Mouse (Mus musculus) ES-E14 (cell line): ENCODE results near the gene Tom1l2. TPM values are rescaled to one million over a fixed set of nuclear protein-coding genes. Genes with fewer than 3 reads are reported as not detected.

Experiments
- DNase-seq: peaks from one replicate; pipeline ENCODE4 v3.0.0-alpha.2; 2013; ENCODE audit warnings: low read depth, low spot score
- H3K27ac ChIP-seq: 2 replicates; pipeline ENCODE4 v1.5.1; 2012; ENCODE audit warnings: low read depth, mild to moderate bottlenecking, low read length, moderate library complexity, mixed read lengths; ENCODE audit not compliant: poor library complexity, insufficient read depth, severe bottlenecking
- H3K36me3 ChIP-seq: 2 replicates; pipeline ENCODE4 v1.6.1; 2012; ENCODE audit warnings: mild to moderate bottlenecking, low read length, moderate library complexity, mixed read lengths; ENCODE audit not compliant: control insufficient read depth, poor library complexity, insufficient read depth, severe bottlenecking
- H3K4me1 ChIP-seq, 2 experiments: fragments of 150-350 bp in 1 of 2; sonication (generic) in 1 of 2; 2 replicates each; pipeline ENCODE4 v1.6.1; 2012; ENCODE audit warnings: low read length in 2 of 2, mild to moderate bottlenecking in 1 of 2, mixed read lengths in 1 of 2; ENCODE audit not compliant: control insufficient read depth in 2 of 2, insufficient read depth in 2 of 2, poor library complexity in 1 of 2
- H3K4me3 ChIP-seq, 2 experiments: fragments of 150-350 bp in 1 of 2; sonication (generic) in 1 of 2; 2 replicates each; pipeline ENCODE4 v1.5.1; 2012; ENCODE audit warnings: low read length in 2 of 2, low read depth in 1 of 2, mild to moderate bottlenecking in 1 of 2, mixed read lengths in 1 of 2; ENCODE audit not compliant: insufficient read depth in 1 of 2, poor library complexity in 1 of 2, severe bottlenecking in 1 of 2
- H3K9ac ChIP-seq: 2 replicates; pipeline ENCODE4 v1.6.1; 2012; ENCODE audit warnings: low read depth, mild to moderate bottlenecking, low read length, mixed read lengths; ENCODE audit not compliant: poor library complexity, insufficient read depth, severe bottlenecking
- H3K9me3 ChIP-seq: fragments of 150-350 bp; sonication (generic); 2 replicates; pipeline ENCODE4 v1.6.1; 2012; ENCODE audit warnings: low read depth, mild to moderate bottlenecking, low read length; ENCODE audit not compliant: control insufficient read depth, insufficient read depth
- CHD2 ChIP-seq: IDR thresholded peaks from 2 replicates; pipeline ENCODE4 v1.6.1; 2014; ENCODE audit warnings: mild to moderate bottlenecking, low read depth, low read length, inconsistent platforms
- HCFC1 ChIP-seq: IDR thresholded peaks from 2 replicates; pipeline ENCODE4 v1.6.1; 2012; ENCODE audit warnings: low read length, inconsistent platforms, borderline replicate concordance; ENCODE audit not compliant: insufficient read depth
- MAFK ChIP-seq: IDR thresholded peaks from 2 replicates; pipeline ENCODE4 v1.6.1; 2014; ENCODE audit warnings: mild to moderate bottlenecking, low read depth, low read length, inconsistent platforms; ENCODE audit not compliant: insufficient read depth
- ZC3H11A ChIP-seq: IDR thresholded peaks from 2 replicates; pipeline ENCODE4 v1.6.1; 2012; ENCODE audit warnings: low read depth, mild to moderate bottlenecking, inconsistent platforms, low read length, borderline replicate concordance
- ZNF384 ChIP-seq: IDR thresholded peaks from 2 replicates; pipeline ENCODE4 v1.6.1; 2012; ENCODE audit warnings: low read depth, low read length, inconsistent platforms
- in situ Hi-C, 2 experiments: fragments of 600-800 bp; cut with MboI; formaldehyde crosslinking; loops; one replicate each; pipeline ENCODE4 v1.15.1; 2025; ENCODE audit warnings: low sequenced_read_pairs in 2 of 2, inconsistent platforms in 1 of 2; ENCODE audit not compliant: unreplicated experiment in 2 of 2
- total RNA-seq: library from RNA; depleted of rRNA; stranded (reverse); fragments of 300-350 nt; gene quantifications from 2 replicates; pipeline ENCODE4 v1.2.3, GENCODE M21; 2012

The Tom1l2 gene
- total RNA-seq, 1 experiment = 10.4 TPM

GRCm38 (mm10) chr11:60257696-60258095 is 95.0 kb downstream of the Tom1l2 start:
- in situ Hi-C loops = no loop called here
- Histone ChIP-seq H3K9me3 (no peaks in the 10 kb centered on the region), H3K36me3 (no peaks in the 10 kb centered on the region), H3K4me1 (no peaks in the 10 kb centered on the region), H3K9ac (no peak overlapping the region), H3K27ac (no peak overlapping the region; the same call in 1 of the 2 replicates), H3K4me3 (no peak overlapping the region)
- DNase-seq = no peak
- TF ChIP-seq CHD2 (no peak), ZNF384 (no peak), HCFC1 (no peak), MAFK (no peak), ZC3H11A (no peak)

GRCm38 (mm10) chr11:60256713-60257112 is 96.0 kb downstream of the Tom1l2 start:
- no peak for DNase-seq
- no peak overlapping the region for H3K27ac ChIP-seq
- TF ChIP-seq ZC3H11A (no peak), HCFC1 (no peak), MAFK (no peak), ZNF384 (no peak), CHD2 (no peak)
- no peak overlapping the region for H3K4me3 ChIP-seq
- no peak overlapping the region for H3K9ac ChIP-seq
- H3K36me3 ChIP-seq = no peaks in the 10 kb centered on the region
- H3K4me1 ChIP-seq = no peaks in the 10 kb centered on the region
- H3K9me3 ChIP-seq = no peaks in the 10 kb centered on the region
- in situ Hi-C loops = no loop called here

GRCm38 (mm10) chr11:60256176-60256681 is 96.5 kb downstream of the Tom1l2 start:
- no peak overlapping the region for H3K9ac ChIP-seq
- no peaks in the 10 kb centered on the region for H3K36me3 ChIP-seq
- no peaks in the 10 kb centered on the region for H3K9me3 ChIP-seq
- TF ChIP-seq CHD2 (no peak), HCFC1 (no peak), MAFK (no peak), ZC3H11A (no peak), ZNF384 (no peak)
- no peak overlapping the region for H3K27ac ChIP-seq
- H3K4me3 ChIP-seq = no peak overlapping the region
- in situ Hi-C loops = no loop called here
- no peaks in the 10 kb centered on the region for H3K4me1 ChIP-seq
- DNase-seq = no peak

- H3K27ac ChIP-seq = no peak overlapping the region
- TF ChIP-seq MAFK = no peak
- TF ChIP-seq HCFC1 = no peak
- TF ChIP-seq ZC3H11A = no peak
- TF ChIP-seq ZNF384 = no peak
- no peak for TF ChIP-seq CHD2
Measured at GRCm38 (mm10) chr11:60255639-60256038, 97.1 kb downstream of the Tom1l2 start.

GRCm38 (mm10) chr11:60255181-60255580 is 97.5 kb downstream of the Tom1l2 start:
- no peaks in the 10 kb centered on the region for H3K9me3 ChIP-seq
- no peak overlapping the region for H3K9ac ChIP-seq
- no peaks in the 10 kb centered on the region for H3K4me1 ChIP-seq
- no peak overlapping the region for H3K27ac ChIP-seq
- H3K4me3 ChIP-seq = no peak overlapping the region
- no peak for DNase-seq
- in situ Hi-C loops = no loop called here
- TF ChIP-seq ZC3H11A (no peak), ZNF384 (no peak), CHD2 (no peak), HCFC1 (no peak), MAFK (no peak)
- no peaks in the 10 kb centered on the region for H3K36me3 ChIP-seq

More at GRCm38 (mm10) chr11:60255639-60256038, 97.1 kb downstream of the Tom1l2 start:
- Histone ChIP-seq H3K9me3 (no peaks in the 10 kb centered on the region), H3K36me3 (no peaks in the 10 kb centered on the region), H3K4me1 (no peaks in the 10 kb centered on the region), H3K9ac (no peak overlapping the region), H3K4me3 (no peak overlapping the region)
- in situ Hi-C loops = no loop called here
- DNase-seq = no peak
